Mouse (Mus musculus) heart, adult 2 months (tissue): ENCODE data around the gene Trpm8.

Experiments used
- CTCF ChIP-seq: fragments of 200-600 bp; IDR thresholded peaks from 2 replicates; pipeline ENCODE4 v1.8.1; 2022; ENCODE audit warnings: antibody characterized with exemption, mild to moderate bottlenecking, moderate library complexity
- EP300 ChIP-seq: fragments of 200-500 bp; IDR thresholded peaks from 2 replicates; pipeline ENCODE4 v1.6.1; 2011; ENCODE audit warnings: low read depth, low read length, control low read depth; ENCODE audit not compliant: insufficient read depth
- POLR2A ChIP-seq: fragments of 200-500 bp; IDR thresholded peaks from 2 replicates; pipeline ENCODE4 v1.6.1; 2011; ENCODE audit warnings: mild to moderate bottlenecking, low read depth, low read length, control low read depth; ENCODE audit not compliant: insufficient read depth

DNA sequence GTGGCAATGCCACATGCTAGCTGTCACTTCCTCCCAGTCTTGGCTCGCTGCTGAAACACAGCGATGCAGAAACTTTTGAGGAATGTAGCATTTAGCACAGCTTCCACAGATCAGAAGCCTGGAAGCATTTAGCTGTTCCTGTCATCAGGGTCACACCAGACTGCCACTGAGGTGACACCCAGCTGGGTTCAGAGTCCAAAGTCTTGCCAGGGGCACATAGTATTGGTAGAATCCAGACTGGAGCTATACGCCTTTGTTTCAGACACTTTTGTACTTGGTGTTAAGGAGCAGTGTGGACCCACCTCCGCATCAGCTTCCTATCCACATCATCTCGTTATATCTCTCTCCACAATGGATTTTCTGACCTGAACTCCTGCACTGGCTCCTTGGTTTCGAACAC, 23.9 kb upstream of the Trpm8 start:
- no peak for TF ChIP-seq CTCF
- TF ChIP-seq POLR2A, result no peak
- no peak for TF ChIP-seq EP300
